Mouse (Mus musculus) embryonic facial prominence, embryonic 11.5 days (tissue): ENCODE results near the gene Tceanc2. TPM values are rescaled to one million over a fixed set of nuclear protein-coding genes. Genes with fewer than 3 reads are reported as not detected.
A peak's percentile ranks its signal among the peaks of the same experiment; 100 is the strongest.

Experiments used
- ATAC-seq: fragments of 200-750 bp; cut with Nextera tagmentation; replicated peaks from 2 replicates; pipeline ENCODE4 v1.8.0; 2017; ENCODE audit warnings: low read depth; ENCODE audit not compliant: insufficient number of reproducible peaks, low FRiP score, low TSS enrichment
- DNase-seq: peaks from one replicate; pipeline ENCODE4 v3.0.0-alpha.2; 2015; ENCODE audit warnings: low spot score
- H3K27ac ChIP-seq: fragments of 300-500 bp; sonication (generic); replicated peaks from 2 replicates; pipeline ENCODE4 v1.5.1; 2014; ENCODE audit warnings: mild to moderate bottlenecking, low read depth, low read length, control low read depth
- H3K27me3 ChIP-seq: fragments of 300-500 bp; sonication (generic); 2 replicates; pipeline ENCODE4 v1.6.1; 2014; ENCODE audit warnings: mild to moderate bottlenecking, low read length, moderate library complexity, mixed read lengths; ENCODE audit not compliant: control insufficient read depth, insufficient read depth
- H3K36me3 ChIP-seq: fragments of 300-500 bp; sonication (generic); replicated peaks from 2 replicates; pipeline ENCODE4 v1.6.1; 2014; ENCODE audit warnings: low read depth, mild to moderate bottlenecking, low read length, moderate library complexity, mixed read lengths; ENCODE audit not compliant: control insufficient read depth, insufficient read depth
- H3K4me1 ChIP-seq: fragments of 300-500 bp; sonication (generic); 2 replicates; pipeline ENCODE4 v1.6.1; 2014; ENCODE audit warnings: low read length, mixed read lengths; ENCODE audit not compliant: control insufficient read depth, insufficient read depth
- H3K4me2 ChIP-seq: fragments of 300-500 bp; sonication (generic); 2 replicates; pipeline ENCODE4 v1.6.1; 2014; ENCODE audit warnings: low read depth, mild to moderate bottlenecking, control low read depth, low read length, moderate library complexity
- H3K4me3 ChIP-seq: fragments of 300-500 bp; sonication (generic); 2 replicates; pipeline ENCODE4 v1.5.1; 2014; ENCODE audit warnings: low read depth, low read length, control low read depth
- H3K9ac ChIP-seq: fragments of 300-500 bp; sonication (generic); replicated peaks from 2 replicates; pipeline ENCODE4 v1.6.1; 2014; ENCODE audit warnings: mild to moderate bottlenecking, control low read depth, low read length
- H3K9me3 ChIP-seq: fragments of 300-500 bp; sonication (generic); replicated peaks from 2 replicates; pipeline ENCODE4 v1.6.1; 2016; ENCODE audit warnings: mild to moderate bottlenecking, low read length, inconsistent platforms, mixed read lengths; ENCODE audit not compliant: control insufficient read depth
- WGBS: fragments of 180-500 bp; shearing (Covaris S2); extraction: QIAGEN DNeasy Blood & Tissue Kit; methylation state at CpG from one replicate; pipeline ENCODE4 v1.1.7; 2014; 5-methylcytosine and 5-hydroxymethylcytosine counted together
- polyA plus RNA-seq: library from polyadenylated mRNA; unstranded; fragments of >200 nt; fragmentation: Nextera tagmentation; extraction: Ambion mirVana; gene quantifications from 2 replicates; pipeline ENCODE4 v1.2.1, GENCODE M21; 2014

The Tceanc2 gene
- polyA plus RNA-seq, 1 experiment from 2014 or later, result 29.8 TPM

DNA sequence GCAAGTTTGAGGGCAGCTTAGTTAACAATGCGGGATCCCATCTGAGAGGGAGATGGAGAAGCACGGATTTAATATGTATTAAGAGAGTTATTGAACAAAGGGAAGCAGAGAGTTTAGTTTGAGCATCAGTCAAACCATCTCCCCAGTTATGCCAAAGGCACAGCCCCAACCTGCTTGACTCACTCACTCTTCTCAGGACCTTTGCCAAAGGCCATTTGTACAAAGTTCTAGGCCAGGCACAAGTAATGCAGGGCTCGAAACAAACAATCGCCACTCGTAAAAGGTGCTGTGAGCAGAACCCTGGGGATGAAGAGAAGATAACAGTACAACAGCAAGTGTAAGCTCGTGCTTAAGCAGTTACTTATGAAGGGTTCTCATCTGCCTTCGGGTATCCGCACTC is 26.3 kb downstream of the Tceanc2 start:
- Histone ChIP-seq H3K27me3 (no peaks in the 10 kb centered on the region), H3K9me3 (no peaks in the 10 kb centered on the region), H3K4me2 (no peak overlapping the region), H3K36me3 (no peaks in the 10 kb centered on the region), H3K27ac (no peak overlapping the region), H3K4me1 (no peaks in the 10 kb centered on the region), H3K4me3 (no peak overlapping the region), H3K9ac (no peak overlapping the region)
- ATAC-seq (no peak), DNase-seq (no peak)
- WGBS, result 90% methylated on average over 8 of the region's 8 CpGs

DNA sequence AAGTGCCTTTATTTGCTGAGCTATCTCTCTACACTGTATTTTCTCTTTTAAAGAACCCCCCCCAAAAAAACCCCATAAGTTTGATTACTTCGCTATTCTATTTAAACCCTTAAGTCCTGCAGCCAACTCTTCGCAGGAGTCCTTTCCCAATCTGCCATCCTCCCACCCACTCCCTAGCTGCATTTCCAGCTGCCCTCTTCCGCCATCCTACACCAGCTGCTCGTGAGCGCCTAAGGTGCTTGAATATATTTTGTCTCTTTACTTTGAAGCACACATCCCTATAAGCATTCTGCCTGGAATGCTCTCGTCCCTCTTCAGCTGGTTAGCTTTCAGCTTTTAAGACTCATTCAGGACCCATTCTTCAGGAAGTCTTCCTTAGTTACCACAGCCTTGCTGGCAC is 27.9 kb downstream of the Tceanc2 start:
- ATAC-seq, result no peak
- H3K36me3 ChIP-seq, result no peaks in the 10 kb centered on the region

DNA sequence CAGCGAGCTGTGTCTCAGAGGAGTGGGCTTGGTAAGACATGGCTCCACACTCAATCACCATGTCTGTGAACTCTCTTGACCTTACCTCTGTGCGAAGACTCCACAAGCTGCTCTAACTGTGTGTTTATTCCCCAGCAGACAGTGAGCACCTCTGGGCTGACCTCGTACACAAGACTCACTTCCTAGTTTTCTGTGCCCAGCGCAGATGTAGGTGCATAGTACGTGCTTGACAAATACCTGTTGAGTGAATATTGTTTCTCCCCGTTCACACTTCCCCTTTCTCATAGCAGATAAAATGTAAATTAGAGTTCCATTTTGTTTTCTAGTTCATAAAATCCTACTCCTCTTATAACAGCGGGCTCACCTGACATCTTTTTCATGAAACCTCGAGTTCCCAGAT is 35.4 kb downstream of the Tceanc2 start:
- Histone ChIP-seq H3K4me1 (0 out of 2 replicates have a peak, but pooled peaks cover 3% of the 10 kb centered on the region), H3K9me3 (no peaks in the 10 kb centered on the region), H3K9ac (no peak overlapping the region), H3K27ac (no peak overlapping the region), H3K27me3 (no peaks in the 10 kb centered on the region), H3K36me3 (no peaks in the 10 kb centered on the region), H3K4me2 (no peak overlapping the region), H3K4me3 (no peak overlapping the region)
- 89% methylated on average over 8 of the region's 8 CpGs for WGBS
- no peak for DNase-seq
- ATAC-seq, result no peak

More for the DNA sequence above, 27.9 kb downstream of the Tceanc2 start:
- Histone ChIP-seq H3K27me3 (no peaks in the 10 kb centered on the region), H3K4me2 (no peak overlapping the region), H3K9ac (no peak overlapping the region), H3K27ac (no peak overlapping the region), H3K4me1 (no peaks in the 10 kb centered on the region), H3K9me3 (no peaks in the 10 kb centered on the region), H3K4me3 (no peak overlapping the region)
- no peak for DNase-seq
- 87% methylated on average over 6 of the region's 6 CpGs for WGBS

DNA sequence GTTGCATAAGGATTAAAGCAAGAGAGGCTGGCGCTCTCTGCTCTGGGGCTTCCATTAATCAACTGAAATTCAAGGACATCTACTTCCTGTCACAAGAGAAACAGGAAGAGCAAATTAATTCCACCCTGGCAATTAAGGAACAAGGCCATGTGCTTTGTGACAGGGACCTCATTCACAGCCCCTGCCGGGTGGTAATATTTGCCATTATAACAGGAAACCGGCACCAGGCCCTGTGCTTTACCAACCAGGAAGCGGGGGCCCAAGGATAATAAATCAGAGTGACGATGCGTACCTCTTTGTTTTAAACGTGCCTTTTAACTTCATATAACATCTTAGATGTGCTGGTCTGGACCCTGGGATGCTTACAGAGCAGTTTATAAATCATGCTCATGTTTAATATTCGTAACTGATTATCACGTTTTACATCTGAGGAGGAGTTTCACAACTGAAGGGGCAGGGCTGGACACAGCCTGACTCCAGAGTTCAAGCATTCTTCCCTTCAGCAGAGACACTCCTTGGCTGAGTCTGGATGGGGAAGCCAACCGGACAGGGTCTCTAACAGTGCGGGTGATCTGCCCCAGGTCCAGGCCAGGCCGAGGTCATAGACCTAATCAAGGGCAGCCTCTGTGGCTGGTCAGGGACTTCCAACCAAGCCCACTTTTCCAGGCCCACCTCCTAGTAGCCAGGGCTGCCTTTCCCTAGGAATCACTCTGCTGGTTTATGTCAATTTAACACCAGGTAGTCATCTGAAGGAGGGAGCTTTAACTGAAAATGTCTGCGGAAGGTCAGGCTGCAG is 38.9 kb downstream of the Tceanc2 start:
- H3K9me3 ChIP-seq, result no peaks in the 10 kb centered on the region
- 31% methylated on average over 13 of the region's 13 CpGs for WGBS
- H3K4me3 ChIP-seq, result no peak overlapping the region
- peak overlapping the region; percentile 29; the same call in 1 of the 2 replicates for H3K27ac ChIP-seq
- ATAC-seq (no peak), DNase-seq (peak; percentile 44)
- H3K4me2 ChIP-seq, result no peak overlapping the region
- H3K36me3 ChIP-seq, result no peaks in the 10 kb centered on the region
- peaks cover 13% of the 10 kb centered on the region; the same call in 1 of the 2 replicates for H3K4me1 ChIP-seq
- peak overlapping the region; percentile 25; the same call in 1 of the 2 replicates for H3K9ac ChIP-seq
- H3K27me3 ChIP-seq, result no peaks in the 10 kb centered on the region

DNA sequence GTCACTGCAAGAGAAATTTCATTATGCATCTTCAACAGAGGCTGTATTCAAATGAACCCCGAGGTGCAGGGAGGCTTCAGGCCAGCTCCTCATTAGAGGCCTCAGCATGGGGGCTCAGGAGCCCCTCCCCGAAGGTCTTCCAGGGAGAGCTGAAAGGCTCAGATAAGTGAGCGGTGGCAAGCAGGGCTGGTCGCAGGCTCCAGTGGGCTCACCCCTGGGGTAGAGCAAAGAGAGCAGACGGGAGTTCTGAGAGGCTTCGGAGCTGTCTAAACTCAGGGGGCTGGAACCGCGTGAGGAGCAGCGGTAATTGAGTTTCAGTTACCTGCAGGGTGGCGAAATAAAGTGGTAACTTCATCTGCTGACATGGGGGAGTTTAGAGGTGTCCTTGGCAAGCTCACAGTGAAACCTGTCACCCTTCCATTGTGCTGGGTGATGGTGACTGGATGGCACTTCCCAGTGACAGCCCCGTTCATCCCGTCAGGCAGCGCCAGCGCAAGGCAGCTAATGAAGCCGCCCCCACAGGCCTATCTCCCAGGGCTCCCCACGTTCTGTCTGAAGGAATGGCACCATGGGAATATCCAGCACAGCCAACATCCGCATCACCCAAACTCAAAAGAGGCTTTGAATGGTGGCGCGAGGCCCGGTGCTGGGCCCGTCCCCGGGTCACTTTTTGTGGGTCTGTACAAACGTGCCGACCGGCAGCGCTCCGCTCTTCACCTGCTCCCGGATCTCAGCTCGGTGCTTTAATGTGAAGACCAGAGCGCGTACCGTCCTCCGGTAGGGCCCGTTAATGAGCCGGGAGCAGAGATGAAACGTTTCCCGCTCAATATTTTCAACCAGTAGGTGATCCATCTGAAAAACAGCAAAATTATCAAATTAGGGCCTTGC is 39.7 kb downstream of the Tceanc2 start:
- WGBS, result 29% methylated on average over 37 of the region's 37 CpGs
- Histone ChIP-seq H3K9me3 (no peaks in the 10 kb centered on the region), H3K9ac (no peak overlapping the region), H3K27ac (0 out of 2 replicates have a peak overlapping the region, but pooled peaks have one; percentile 16), H3K4me1 (peaks cover 13% of the 10 kb centered on the region; the same call in 1 of the 2 replicates), H3K36me3 (no peaks in the 10 kb centered on the region), H3K4me2 (no peak overlapping the region), H3K27me3 (no peaks in the 10 kb centered on the region), H3K4me3 (no peak overlapping the region)
- no peak for DNase-seq
- no peak for ATAC-seq

DNA sequence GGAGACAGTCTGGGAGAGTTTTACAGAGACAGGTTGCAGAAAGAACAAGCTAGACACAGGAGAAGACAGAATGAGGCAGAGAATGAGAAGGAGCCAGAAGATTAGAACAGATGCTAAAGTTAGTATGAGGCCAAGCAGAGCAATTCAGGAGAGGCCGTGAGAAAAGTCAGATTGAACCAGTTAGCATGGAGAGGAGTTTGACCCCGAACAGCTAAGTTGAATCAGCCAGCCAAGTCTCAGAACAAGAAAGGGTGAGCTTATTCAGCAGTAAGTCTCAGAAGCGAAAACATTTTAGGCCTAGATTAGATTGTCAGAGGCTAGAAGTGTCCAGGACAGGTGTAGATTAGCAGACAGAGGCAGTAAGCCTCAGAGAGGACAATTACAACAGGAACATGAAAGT is 42.4 kb downstream of the Tceanc2 start:
- Histone ChIP-seq H3K27ac (no peak overlapping the region), H3K4me3 (no peak overlapping the region), H3K27me3 (no peaks in the 10 kb centered on the region), H3K36me3 (no peaks in the 10 kb centered on the region), H3K9ac (no peak overlapping the region), H3K4me2 (no peak overlapping the region), H3K9me3 (no peaks in the 10 kb centered on the region), H3K4me1 (peaks cover 13% of the 10 kb centered on the region; the same call in 1 of the 2 replicates)
- DNase-seq, result no peak
- WGBS, result 32% methylated on average over 3 of the region's 3 CpGs
- ATAC-seq, result no peak

DNA sequence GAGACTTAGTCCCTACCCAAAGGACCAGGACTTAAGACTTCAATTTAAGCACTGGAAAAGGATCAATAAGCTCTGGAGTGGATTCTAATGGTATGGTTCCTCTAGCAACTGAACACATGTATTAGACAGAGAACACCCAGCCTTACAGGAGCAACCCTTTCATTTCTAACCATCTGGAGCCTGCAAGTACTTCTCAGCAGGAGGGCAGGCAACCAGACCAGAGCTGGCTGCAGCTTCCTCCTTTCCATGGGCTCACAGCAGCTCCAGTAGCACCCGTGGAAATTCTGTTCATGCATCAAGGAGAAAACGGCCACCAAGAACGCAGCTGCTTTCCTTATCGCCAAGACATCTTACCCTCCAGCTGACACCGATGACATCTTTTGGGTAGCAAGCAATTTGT is 43.3 kb downstream of the Tceanc2 start:
- Histone ChIP-seq H3K9me3 (no peaks in the 10 kb centered on the region), H3K4me2 (no peak overlapping the region), H3K27me3 (no peaks in the 10 kb centered on the region), H3K4me1 (peaks cover 15% of the 10 kb centered on the region), H3K9ac (no peak overlapping the region; the same call in 1 of the 2 replicates), H3K27ac (no peak overlapping the region), H3K4me3 (no peak overlapping the region), H3K36me3 (no peaks in the 10 kb centered on the region)
- ATAC-seq, result no peak
- no peak for DNase-seq
- 74% methylated on average over 5 of the region's 5 CpGs for WGBS

DNA sequence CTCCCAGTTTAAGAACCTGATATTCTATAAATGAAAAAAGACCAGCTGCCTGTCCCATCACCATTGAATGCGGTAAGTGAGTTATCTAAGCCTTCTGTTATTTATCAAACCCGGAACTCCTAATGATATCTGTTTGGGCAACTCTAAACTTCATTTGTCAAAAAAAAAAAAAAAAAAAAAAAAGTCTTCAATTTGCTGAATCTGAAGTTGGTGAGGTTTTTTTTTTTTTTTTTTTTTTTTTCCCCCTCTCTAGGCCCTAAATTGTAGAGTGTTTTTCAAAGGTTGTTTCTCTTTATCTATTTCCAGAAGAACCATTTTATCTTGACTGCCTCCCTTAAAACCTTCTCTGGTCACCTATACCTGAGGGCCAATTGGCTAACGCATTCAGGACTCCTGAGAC is 44.0 kb downstream of the Tceanc2 start:
- Histone ChIP-seq H3K36me3 (no peaks in the 10 kb centered on the region), H3K9me3 (no peaks in the 10 kb centered on the region), H3K27ac (no peak overlapping the region), H3K4me1 (peaks cover 13% of the 10 kb centered on the region), H3K27me3 (no peaks in the 10 kb centered on the region), H3K4me3 (no peak overlapping the region), H3K4me2 (no peak overlapping the region), H3K9ac (no peak overlapping the region)
- WGBS, result 81% methylated on average over 3 of the region's 3 CpGs
- DNase-seq (no peak), ATAC-seq (no peak)
